Mouse (Mus musculus) olfactory bulb, adult 2 months (tissue): Measurements from ENCODE around the gene Spag16.

ENCODE experiments used
- CTCF ChIP-seq: fragments of 200-500 bp; IDR thresholded peaks from 2 replicates; pipeline ENCODE4 v1.5.1; 2012; ENCODE audit warnings: low read depth, mild to moderate bottlenecking, low read length, moderate library complexity; ENCODE audit not compliant: insufficient read depth
- POLR2A ChIP-seq: fragments of 200-500 bp; IDR thresholded peaks from 2 replicates; pipeline ENCODE4 v1.6.1; 2012; ENCODE audit warnings: mild to moderate bottlenecking, low read depth, low read length, moderate library complexity; ENCODE audit not compliant: insufficient read depth

- no peak for TF ChIP-seq CTCF
- TF ChIP-seq POLR2A, result no peak
Observed at GRCm38 (mm10) chr1:69828872-69829479, 2.2 kb downstream of the Spag16 start.
